Mouse (Mus musculus) urinary bladder, postnatal 14 days (tissue): Measurements from ENCODE around the gene 4833439L19Rik.
A peak's percentile ranks its signal among the peaks of the same experiment; 100 is the strongest.
"Not testable (repeated sequence)": the region's sequence is repeated elsewhere in the genome, so short reads cannot be mapped to it uniquely, and the experiment has no call there.

Experiments
- DNase-seq: peaks from one replicate; pipeline ENCODE4 v3.0.0; 2021; ENCODE audit warnings: low spot score

Gene 4833439L19Rik

DNA sequence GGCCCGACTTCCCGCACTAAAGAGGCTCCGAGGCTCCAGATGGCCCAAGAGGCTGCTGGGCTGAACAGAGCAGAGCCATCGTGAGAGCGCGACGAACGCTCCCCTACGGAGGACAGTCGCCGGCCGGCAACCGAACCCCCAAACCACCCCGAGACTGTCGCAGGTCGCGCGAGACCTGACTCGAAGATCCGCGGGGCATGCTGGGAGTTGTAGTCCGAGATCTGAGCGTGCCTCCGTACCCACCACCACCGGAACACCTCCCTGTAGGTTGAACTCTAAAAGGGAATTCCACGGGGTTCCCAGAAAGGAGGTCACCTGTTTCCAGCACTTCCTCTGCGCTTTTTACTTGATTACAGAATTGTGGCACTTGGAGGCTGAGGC, at the start of gene 4833439L19Rik:
Gene 4833439L19Rik (minus strand): TSS at position 235 of the 381 bp plus-strand sequence.
- DNase-seq, result peak; percentile 96

DNA sequence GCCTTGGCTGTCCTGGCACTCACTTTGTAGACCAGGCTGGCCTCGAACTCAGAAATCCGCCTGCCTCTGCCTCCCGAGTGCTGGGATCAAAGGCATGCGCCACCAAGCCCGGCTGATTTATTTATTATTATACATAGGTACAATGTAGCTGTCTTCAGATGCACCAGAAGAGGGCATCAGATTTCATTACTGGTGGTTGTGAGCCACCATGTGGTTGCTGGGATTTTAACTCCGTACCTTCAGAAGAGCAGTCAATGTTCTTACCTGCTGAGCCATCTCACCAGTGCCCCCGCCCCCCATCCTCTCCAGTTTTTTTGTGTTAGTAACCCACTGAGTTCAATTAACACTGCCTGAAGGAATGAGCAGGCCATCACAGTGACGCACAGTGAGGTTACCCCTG, 47.9 kb upstream of the 4833439L19Rik start:
- DNase-seq, result not testable (repeated sequence)

DNA sequence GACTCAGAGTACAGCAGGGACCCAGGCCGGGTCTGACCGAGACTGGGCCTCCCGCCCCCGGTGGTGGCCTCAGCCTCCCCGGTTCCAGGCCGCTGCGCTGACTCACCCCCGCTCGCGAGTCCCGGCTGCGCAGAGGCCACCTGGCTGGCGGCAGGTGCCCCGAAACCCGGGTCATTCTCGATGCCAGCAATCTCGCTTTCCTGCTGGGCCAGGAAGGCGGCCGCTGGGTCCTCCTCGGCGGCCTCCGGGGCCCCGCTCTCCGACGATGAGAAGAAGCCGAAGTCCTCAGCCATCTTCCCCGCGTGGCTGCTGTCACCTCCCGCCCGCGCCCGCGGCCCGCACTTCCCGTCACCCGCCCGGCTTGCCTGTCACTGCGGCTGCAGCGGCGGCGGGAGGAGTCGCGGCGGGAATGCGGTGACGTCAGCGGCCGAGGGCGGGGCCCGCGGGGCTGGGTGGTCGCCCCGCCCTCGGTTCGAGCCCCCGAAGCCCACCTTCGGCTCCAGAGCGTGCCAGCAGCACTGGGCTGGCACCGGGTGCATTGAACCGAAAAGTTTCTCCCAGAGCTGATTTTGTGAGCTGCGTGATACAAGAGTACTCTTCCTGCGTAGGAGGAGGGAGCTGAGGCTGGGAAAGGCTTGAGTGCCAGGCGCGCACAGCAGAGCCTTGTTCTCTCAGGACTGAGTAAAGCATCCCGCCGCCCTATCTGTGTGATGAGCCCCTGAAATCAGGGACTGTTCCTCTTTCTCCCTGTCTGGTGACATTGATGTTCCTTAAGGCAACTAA, 45.9 kb upstream of the 4833439L19Rik start, which contains the start of gene Cltb:
Gene Cltb (minus strand): TSS at position 373 of the 783 bp plus-strand sequence.
- peak; percentile 91 for DNase-seq

DNA sequence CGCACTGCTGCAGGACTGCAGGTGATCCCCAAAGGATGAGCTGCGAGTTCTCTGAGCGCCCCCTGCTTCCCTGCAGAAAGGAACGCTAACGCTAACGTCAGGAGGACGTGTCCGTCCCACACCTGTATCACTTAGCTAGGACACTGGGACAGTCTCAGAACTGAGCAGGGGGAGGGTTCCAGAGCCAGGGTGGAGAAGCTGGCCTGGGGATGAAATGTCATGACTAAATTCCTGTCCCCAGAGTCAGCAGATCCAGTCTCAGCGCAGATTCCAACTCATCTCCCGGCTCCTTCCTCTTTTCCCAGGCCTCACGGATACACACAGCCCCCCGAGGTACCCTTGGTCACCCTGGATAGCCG, 45.4 kb upstream of the 4833439L19Rik start:
- no peak for DNase-seq

DNA sequence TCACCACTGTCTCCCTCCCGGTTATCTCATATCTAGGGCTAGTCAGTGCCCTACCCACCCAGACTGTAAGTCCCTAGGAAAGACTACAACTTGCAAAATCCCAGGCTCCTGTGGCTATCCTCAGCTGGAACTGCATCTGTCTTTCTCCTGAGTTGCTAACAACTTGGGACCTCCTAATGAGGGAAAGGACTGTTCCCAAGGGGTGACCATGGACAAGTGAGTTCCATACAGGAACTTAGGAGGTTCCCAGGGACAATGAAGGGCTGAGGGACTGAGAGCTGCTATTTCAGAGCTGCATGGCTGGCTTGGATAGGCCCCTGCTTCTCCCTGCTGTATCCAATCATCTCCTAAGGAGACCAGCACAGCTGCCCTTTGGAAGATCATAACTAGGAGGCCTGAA, 44.1 kb upstream of the 4833439L19Rik start:
- DNase-seq, result no peak

DNA sequence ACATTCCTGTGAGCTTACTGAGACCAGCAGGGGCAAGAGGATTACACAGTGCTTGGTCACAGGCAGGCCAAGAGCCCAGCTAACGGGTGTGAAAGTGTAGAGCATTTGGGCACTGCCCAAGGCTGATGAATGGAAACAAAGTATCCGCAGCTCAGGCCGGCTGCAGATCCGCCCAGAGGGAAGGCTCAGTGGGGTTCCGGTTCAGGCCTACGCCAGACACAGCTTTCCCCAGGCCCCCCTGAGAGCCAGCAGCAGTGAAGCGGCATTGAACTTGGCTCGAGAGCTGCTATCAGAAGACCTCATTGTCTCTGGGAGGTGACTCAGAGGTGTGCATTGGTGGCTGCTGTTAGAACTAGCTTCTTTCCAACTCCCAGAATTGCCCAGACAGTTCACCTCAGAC, 43.4 kb upstream of the 4833439L19Rik start:
- no peak for DNase-seq

DNA sequence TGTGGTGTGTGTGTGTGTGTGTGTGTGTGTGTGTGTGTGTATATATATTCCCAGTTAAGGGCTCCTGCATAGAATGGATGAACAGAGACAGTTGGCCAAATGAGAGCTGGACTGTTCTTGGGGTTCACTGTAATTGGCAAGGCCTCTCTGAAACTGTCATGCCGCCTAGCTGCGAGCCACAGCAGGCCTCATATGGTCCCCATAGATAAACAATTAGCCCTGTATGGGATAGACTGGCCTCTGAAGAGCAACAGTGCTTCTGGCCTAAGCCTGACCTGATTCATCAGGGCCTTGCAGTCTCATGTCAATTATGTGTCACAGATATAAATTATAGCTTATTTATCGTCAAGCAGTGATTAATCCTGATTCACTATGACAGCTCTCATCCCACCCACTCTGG, 42.8 kb upstream of the 4833439L19Rik start:
- DNase-seq, result no peak

DNA sequence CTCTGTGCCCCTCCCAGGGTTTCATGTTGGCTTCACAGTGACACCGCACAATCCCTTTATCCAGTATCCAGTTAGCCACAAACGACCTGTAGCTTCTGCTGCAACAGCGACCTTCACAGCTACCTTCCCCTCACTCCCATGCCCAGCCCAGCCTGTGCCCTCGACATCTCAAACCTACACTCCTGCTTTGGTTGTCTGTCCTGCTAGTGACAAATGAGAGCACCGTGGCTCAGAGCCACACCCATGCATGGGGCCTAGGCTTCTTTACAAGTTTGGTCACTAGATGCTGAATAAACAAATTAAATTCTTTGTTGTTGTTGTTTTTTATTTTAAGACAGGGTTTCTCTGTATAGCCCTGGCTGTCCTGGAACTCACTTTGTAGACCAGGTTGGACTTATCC, 42.0 kb upstream of the 4833439L19Rik start:
- DNase-seq, result no peak

DNA sequence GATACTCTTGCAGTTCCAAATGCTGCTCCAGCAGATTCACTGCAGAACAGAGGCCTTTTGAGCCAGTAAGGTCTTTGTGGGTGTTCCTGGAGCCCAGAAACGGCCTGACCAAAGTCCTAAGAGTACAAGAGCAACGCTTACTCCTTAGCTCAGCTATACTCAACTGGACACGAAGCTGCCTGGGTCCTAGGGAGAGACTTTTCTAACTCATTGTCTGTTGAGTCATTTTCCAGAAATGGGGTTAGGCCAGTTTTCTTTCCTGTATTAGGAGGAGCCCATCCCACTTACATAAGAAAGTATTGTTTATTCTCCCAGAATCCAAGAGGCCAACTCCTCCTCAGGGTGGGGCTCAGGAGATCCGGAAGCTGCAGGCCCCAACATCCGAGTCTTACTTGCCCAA, 40.2 kb upstream of the 4833439L19Rik start:
- no peak for DNase-seq

DNA sequence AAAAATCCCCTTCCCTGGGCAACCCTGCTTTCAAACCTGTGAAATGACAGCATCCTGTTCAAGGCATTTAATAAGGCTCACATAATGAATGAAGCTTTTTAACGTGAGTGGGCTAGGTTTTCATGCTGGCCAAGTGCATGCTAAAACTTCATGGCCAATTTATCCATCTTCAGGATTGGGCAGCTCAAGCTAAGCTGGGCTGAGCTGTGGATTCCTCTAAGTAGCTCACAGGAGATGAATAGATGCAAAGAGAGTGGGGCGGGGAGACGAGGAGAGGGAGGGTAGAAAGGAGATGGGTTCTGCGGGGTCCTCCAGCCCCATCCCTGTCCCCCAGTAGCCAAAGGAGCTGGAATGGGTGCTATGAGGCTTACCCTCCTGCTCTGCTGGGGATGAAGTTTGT, 39.0 kb upstream of the 4833439L19Rik start:
- DNase-seq, result no peak

DNA sequence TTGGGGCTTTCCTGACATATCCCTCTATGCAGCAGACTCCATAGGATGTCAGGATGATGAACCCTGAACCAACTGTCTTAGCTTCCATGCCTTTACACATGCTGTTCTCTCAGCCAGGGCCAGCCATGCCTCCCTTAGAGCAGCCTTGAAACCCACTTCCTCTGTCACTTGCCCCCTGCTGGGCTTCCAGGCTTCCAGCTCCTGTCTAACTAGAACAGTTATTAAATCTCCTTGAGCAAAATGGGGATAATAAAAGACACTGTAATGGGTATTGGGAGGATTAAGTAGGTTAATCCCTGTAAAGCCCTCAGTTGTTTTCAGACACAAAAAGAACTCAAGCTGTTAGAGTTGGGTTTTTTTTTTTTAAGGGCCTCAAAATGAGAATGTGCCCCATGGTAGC, 38.3 kb upstream of the 4833439L19Rik start:
- no peak for DNase-seq

DNA sequence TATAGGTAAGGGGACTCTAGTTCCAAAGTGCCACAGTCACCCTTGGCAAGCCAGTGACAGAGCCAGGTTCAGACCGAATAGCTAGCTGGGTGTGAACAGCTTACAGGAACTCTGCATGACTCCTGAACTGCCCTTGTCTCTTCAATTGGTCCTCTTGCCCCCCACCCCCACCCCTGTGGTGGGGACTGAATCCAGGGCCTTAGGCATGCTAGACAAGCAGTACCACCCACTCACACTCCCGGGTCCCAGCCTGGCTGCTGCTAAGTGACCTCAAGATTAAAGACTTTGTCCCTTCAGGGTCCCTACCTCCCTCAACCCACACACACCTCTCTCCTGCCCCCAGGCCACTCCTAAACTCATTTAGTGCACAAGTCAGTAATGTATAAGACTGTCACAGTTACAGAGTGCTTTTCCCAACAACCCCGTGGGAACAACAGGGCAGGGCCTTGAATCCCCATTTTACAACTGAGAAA, 37.4 kb upstream of the 4833439L19Rik start:
- no peak for DNase-seq

DNA sequence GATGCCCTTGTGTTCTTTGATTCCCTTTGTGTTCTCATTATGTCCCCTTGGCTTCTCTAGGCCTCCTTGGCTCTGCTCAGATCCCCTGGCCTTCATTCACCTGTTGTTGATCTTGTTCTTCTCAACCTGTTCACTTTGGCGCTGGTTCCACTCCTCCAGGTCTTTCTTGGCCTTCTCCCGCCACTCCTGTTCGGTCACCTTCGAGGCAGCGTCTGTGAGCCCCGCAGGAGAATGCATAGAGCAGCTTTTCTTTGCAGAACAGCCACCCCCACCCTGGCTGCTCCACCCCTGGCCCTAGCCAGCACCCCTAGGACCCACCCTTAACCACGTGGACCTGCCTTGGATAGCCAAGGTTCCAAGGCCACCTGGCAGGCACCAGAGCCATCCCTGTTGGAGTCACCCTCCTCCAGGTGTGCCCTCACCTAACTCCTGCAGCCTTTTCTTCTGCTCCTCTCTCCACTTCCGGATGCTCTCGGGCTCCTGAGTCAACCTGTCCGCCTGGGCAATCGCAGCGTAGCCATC, 33.4 kb upstream of the 4833439L19Rik start:
- DNase-seq, result no peak

DNA sequence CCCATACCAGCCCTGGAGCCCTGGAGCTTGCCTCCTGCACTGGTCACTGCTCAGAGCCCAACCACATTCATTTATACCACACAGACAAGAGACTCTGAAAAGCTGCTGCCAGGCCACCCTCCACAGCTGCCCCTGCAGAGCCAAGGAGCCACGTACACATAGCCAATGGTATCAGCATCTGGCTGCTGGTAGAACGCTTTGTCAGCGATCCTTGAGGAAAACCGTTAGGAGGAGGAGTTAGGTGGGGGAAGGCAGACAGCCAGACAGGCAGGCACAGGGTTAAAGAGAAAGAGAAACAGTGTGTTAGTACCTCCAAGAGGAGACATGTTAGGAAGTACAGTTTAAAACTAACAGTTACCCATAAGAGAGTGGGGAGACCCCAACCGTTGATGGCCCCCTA, 31.6 kb upstream of the 4833439L19Rik start:
- no peak for DNase-seq

DNA sequence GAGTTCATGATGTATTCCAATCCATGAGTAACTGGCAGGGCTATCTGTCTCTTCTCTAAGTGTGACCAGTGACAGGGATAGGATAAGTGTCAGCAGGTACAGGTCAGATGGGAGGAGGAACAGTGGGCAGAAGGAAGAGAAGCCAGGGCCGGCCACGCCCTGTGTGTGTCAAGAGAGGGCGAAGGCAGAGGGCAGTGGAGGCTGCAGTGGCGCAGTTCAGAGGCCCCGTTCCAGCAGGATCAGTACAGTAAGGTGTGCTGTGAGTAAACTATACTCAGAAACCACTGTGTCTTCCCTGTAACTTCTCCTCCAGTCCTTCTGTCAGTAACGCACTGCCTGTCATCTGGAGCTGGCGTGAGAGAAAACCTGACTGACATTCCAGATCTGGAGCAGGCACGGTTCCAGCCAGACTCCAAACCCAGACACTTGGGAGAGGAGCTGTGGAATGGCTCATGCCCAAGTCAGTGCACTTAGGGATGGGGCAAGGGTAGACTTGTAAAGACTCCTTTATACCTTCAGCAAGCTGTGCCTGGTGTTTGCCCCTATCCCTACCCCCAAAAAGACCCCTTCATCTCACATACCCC, 31.0 kb upstream of the 4833439L19Rik start:
- no peak for DNase-seq

DNA sequence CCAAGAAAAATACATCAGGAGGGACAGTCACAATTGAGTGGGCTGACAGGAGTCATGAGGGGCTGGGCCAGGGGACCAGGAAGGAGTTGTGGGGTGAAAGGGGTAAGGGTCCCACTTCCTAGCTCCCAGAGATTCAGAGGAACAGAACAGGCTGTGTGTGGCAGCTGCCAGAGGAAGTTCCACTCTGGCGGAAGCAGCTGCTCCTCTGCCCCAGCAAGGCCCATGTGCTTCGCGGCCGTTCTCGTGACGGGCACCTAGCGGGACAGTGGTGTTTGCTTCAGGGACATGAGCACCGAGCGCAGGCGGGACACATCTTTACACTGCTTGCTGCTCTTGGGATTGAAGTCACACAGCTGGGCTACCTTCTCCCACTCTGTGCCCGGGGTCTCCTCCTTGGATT, 28.4 kb upstream of the 4833439L19Rik start:
- DNase-seq, result no peak

DNA sequence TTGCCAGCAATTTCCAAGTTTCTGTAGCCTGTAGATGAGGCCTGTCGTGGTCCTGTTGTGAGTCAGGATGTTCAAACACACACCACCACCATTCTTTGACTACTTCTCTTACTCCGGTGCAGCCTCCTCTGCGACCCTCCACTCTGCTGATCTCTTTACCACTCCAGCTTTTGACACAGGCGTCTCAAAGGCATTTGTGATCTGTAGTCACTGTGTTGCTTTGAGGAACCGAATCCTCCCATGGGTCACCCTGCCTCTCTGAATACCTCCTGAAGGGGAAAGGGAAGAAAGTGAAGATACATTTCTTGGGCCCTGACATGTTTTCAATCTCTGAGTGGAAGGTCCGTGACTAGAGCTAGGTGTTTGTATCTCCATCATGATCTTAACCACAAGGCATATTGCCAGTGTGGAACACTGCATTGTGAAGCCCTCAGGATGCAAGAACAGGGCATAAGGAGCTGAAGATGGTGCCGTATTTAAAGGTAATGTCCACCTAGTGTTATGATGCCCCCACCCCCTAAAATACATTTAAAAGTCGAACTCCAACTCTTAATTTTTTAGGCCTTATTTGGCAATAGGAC, 26.6 kb upstream of the 4833439L19Rik start:
- DNase-seq, result no peak

DNA sequence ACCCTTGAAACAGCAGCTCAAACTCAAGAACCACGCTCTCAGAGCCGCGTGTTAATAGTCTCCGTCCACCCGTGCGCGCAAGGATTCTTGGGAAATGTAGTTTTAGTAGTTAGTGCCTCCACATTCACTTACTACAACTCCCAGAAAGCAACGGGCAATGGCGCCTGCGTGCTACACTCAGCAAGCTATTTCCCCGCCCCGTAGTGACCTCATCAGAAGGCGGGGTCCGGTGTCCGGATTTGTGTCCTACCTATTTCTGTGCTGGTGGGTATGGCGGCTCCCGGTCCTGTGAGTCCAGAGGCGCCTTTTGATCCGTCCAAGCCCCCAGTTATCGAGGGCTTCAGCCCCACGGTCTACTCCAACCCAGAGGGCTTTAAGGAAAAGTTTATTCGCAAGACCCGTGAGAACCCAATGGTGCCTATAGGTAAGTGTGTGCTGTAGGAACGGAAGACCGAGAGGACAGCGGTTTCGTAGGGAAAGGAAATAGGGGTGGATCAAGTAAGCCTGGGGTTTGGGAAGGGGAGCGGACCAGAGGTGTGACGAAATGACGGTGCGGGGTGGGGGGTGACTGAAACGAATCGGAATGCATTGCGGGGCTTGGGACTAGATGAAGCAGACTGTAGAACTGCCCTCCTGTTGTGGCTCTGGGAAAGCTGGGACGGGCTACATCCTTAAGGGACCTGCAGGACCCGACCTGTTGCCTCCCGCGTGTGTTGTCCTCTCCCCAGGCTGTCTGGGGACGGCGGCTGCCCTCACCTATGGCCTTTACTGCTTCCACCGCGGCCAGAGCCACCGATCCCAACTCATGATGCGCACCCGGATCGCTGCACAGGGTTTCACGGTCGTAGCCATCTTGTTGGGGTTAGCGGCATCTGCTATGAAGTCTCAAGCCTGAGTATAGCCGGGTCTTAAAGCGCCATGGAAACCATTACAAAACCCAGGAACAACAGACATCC, 25.0 kb upstream of the 4833439L19Rik start, which contains the start of the genes Nop16 and Higd2a:
Gene Nop16 (minus strand): TSS at position 95 of the 956 bp plus-strand sequence.
Gene Higd2a (plus strand): TSS at position 212 of the 956 bp plus-strand sequence.
- DNase-seq, result peak; percentile 98

DNA sequence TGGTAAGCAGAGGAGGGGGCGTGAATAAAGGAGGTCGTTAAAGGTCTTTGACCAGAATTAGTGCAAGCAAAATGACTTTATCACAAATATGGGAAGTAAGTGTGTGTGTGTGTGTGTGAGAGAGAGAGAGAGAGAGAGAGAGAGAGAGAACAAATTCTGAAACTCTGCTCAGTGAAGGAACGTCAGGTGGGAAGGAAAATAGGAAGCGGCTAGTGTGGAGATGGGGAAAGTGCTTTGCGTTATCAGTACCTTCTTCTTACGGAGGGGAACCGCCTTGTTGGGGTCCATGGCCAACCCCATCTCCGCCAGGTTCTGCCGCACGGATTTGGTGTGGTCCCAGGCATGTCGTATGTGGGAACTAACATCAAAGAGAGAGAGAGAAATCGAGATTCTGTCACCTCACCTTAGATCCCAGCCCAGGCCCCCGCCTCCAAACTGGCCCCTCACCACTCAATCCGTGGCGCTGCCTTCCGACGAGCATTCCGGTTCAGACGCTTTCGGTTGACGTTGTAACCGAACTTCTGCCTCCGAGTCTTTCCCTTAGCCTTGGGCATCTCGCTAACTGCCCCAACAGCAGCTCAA, 24.3 kb upstream of the 4833439L19Rik start:
- no peak for DNase-seq

DNA sequence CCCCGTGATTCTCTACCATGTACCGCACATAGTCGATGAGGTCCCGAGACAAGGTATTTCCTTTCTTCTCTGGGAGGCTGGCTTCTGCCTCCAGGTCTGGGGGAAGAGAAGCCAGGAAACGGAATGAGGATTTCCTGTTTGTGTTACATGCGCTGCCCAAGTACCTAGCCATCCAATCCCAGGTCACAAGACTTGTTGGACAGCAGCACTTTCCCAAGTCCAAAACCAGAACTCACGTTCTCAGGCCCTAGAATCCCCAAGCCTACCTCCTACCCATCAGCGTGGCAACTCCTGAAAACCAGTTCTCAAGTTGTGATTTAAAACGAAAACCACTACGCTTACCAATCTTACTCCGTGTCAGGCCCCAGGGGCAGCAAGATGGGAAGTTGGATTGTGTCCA, 20.6 kb upstream of the 4833439L19Rik start:
- DNase-seq, result no peak

DNA sequence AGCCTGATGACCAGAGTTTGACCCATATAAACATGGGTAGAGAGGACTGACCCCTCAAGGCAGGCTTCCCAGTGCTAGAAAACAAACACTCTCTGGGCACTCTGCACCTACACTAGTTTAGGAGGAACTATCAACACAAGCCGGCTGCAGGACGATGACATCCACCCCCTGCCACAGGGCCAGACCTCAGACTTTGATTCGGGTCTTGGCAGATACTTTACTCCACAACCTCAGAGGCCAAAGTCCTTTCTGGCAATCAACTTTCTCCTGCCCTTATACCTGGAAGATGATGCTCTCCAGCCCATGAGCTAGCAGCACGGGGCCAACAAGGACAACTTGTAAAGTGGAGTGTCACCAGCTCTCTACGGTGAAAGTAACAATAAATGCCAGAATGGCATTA, 17.6 kb upstream of the 4833439L19Rik start:
- DNase-seq, result no peak
